Mouse (Mus musculus): ENCODE data around the gene Mpv17l. TPM values are rescaled to one million over a fixed set of nuclear protein-coding genes. Genes with fewer than 3 reads are reported as not detected.
"Not testable (repeated sequence)": the region's sequence is repeated elsewhere in the genome, so short reads cannot be mapped to it uniquely, and the experiment has no call there.

Mpv17l gene
- 0.10 and 1.8 TPM in 2 replicates for total RNA-seq (2017)

- ATAC-seq (replicated peaks in 1 of 2; ENCODE audit: insufficient read depth in 1 of 2, low FRiP score in 2 of 2, low TSS enrichment in 1 of 2, low read depth in 1 of 2, poor library complexity in 2 of 2, severe bottlenecking in 2 of 2) = peak; percentile 78 to 80
These were observed at the start of gene Mpv17l, which contains the start of gene Pdxdc1 for GRCm38 (mm10) chr16:13902888-13903483. Mpv17l (plus strand) TSS chr16:13903161. Pdxdc1 (minus strand) TSS chr16:13903131.

- ATAC-seq (replicated peaks in 1 of 2; ENCODE audit: insufficient read depth in 1 of 2, low FRiP score in 2 of 2, low TSS enrichment in 1 of 2, low read depth in 1 of 2, poor library complexity in 2 of 2, severe bottlenecking in 2 of 2) = no peak
These were observed 49.1 kb upstream of the Mpv17l start for GRCm38 (mm10) chr16:13853886-13854285.

- ATAC-seq (replicated peaks in 1 of 2; ENCODE audit: insufficient read depth in 1 of 2, low FRiP score in 2 of 2, low TSS enrichment in 1 of 2, low read depth in 1 of 2, poor library complexity in 2 of 2, severe bottlenecking in 2 of 2) = no peak
These were observed 36.9 kb upstream of the Mpv17l start for GRCm38 (mm10) chr16:13866076-13866475.

GRCm38 (mm10) chr16:13866616-13867015, 36.3 kb upstream of the Mpv17l start:
- no peak for ATAC-seq (replicated peaks in 1 of 2; ENCODE audit: insufficient read depth in 1 of 2, low FRiP score in 2 of 2, low TSS enrichment in 1 of 2, low read depth in 1 of 2, poor library complexity in 2 of 2, severe bottlenecking in 2 of 2)

DNA sequence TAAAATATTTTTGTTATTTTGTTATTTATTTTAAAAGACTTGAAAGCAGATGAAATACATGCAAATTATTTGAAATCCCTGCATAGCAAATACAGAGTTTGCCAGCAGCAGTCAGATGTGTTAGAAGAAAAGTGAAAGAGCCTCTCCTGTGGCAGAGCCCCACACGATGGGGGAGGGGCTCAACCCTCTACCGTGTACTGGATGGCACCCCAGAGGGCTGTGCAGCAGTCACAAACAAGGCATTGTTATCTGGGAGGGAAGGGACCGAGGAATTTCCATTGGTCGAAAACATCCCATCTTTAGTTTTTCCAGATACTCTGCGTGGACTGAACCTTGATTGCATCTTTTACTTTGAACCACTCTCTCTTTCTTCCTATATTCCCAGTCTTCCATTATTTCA, 35.6 kb upstream of the Mpv17l start:
- not testable (repeated sequence) for ATAC-seq (replicated peaks in 1 of 2; ENCODE audit: insufficient read depth in 1 of 2, low FRiP score in 2 of 2, low TSS enrichment in 1 of 2, low read depth in 1 of 2, poor library complexity in 2 of 2, severe bottlenecking in 2 of 2)

- ATAC-seq (replicated peaks in 1 of 2; ENCODE audit: insufficient read depth in 1 of 2, low FRiP score in 2 of 2, low TSS enrichment in 1 of 2, low read depth in 1 of 2, poor library complexity in 2 of 2, severe bottlenecking in 2 of 2) = no peak
These were observed 34.9 kb upstream of the Mpv17l start for GRCm38 (mm10) chr16:13867910-13868514.

DNA sequence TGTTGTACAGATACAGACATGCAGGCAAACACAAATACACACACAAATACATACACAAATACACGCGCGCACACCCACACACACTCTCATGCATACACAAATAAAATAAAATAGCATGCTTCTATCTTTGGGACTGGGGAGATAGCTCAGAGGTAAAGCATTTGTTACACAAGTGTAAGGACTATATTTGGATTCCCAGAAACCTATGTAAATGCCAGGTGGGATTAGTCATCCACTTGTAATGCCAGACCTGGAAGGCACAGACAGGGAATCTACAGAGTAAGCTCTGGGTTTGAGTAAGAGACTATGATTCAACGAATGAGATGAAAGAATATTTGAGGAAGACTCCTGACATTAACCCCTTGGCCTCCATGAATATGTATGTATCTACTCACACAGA, 27.5 kb upstream of the Mpv17l start:
- no peak for ATAC-seq (replicated peaks in 1 of 2; ENCODE audit: insufficient read depth in 1 of 2, low FRiP score in 2 of 2, low TSS enrichment in 1 of 2, low read depth in 1 of 2, poor library complexity in 2 of 2, severe bottlenecking in 2 of 2)

DNA sequence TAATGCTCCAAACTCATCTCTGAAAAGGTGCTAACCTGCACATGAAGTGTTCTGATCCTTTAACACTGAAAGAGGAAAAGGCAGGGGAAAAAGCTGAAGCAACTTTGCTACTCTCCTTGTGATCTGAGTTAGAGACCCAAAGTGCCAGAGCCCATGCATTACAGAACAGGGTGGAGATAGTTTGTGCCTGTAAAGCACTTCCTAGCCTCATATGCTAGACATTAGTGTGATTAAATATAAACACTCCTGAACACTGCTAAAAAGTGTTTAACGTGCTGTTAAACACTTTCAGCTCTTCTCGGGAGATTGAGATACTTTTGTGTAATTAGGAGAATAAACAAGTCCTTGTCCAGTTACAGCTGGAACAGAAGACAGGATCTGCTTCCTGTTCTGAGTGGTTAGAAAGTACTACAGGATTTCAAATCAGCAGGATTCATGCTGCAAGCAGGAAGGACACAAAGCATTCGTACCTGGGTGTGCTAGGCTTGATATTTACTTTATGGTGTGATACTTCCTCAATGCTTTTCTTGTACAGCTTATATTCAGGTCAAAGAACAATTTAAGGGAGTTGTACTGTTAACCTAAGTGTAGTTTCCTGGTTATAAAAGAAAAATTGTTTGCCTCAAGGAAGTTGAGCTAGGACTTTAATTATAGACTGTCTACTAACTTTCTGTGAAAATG, 19.7 kb upstream of the Mpv17l start:
- ATAC-seq (replicated peaks in 1 of 2; ENCODE audit: insufficient read depth in 1 of 2, low FRiP score in 2 of 2, low TSS enrichment in 1 of 2, low read depth in 1 of 2, poor library complexity in 2 of 2, severe bottlenecking in 2 of 2) = no peak

GRCm38 (mm10) chr16:13890449-13890848, 12.5 kb upstream of the Mpv17l start:
- no peak for ATAC-seq (replicated peaks in 1 of 2; ENCODE audit: insufficient read depth in 1 of 2, low FRiP score in 2 of 2, low TSS enrichment in 1 of 2, low read depth in 1 of 2, poor library complexity in 2 of 2, severe bottlenecking in 2 of 2)

DNA sequence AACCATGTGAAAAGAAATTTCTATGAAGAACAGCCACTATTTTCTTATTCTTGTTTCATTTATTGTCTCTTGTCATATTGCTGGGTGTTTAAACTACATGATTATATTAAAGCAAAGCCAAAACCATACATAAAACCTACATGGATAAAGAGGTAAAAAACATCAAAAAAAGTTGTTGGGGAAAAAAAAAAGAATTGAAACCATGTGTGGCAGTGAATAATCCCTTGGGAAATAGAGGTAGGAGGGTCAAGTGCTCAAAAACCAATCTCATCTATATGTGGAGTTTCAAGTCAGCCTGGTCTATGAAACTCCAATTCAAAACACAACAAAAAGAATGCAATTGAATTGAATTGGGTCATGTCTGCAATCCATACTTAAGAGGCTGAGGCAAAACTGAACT, 10.1 kb upstream of the Mpv17l start:
- no peak for ATAC-seq (replicated peaks in 1 of 2; ENCODE audit: insufficient read depth in 1 of 2, low FRiP score in 2 of 2, low TSS enrichment in 1 of 2, low read depth in 1 of 2, poor library complexity in 2 of 2, severe bottlenecking in 2 of 2)

DNA sequence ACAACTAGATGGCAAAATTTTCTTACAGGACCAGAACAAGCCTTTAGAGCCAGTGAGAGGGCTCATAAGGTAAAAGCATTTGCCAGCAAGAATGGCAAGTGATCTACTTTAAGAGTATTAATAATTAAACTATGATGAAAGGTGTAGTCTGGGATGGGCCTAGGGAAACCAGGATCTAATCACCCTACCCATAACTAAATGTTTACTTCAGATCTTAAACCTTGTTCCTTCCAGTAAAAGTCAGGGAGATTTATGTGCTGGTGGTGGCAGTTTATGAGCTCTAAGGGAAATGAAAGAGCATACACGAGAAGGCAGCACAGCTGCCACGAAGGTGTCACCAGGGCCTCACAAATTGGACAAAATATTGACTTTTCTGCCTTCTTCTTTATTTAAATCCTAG, 8.9 kb upstream of the Mpv17l start:
- ATAC-seq (replicated peaks in 1 of 2; ENCODE audit: insufficient read depth in 1 of 2, low FRiP score in 2 of 2, low TSS enrichment in 1 of 2, low read depth in 1 of 2, poor library complexity in 2 of 2, severe bottlenecking in 2 of 2) = no peak

DNA sequence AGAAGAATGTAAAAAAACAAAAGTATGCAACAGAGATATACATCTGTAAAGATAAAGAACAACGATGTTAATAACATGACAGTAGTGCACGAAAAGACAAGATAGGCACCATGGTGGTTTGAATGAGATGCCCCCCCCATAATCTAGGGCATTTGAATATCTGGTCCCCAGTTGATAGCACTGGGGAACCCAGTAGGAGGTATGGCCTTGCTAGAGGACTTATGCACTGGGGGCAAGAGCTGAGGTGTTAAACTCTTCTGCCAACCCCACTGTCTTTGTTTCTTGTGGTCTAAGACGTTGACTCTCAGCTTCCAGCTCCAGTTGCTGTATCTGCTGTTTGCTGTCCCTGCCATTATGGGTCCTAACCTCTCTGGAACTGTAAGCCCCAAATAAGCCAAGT, 7.2 kb upstream of the Mpv17l start:
- no peak for ATAC-seq (replicated peaks in 1 of 2; ENCODE audit: insufficient read depth in 1 of 2, low FRiP score in 2 of 2, low TSS enrichment in 1 of 2, low read depth in 1 of 2, poor library complexity in 2 of 2, severe bottlenecking in 2 of 2)

- no peak for ATAC-seq (replicated peaks in 1 of 2; ENCODE audit: insufficient read depth in 1 of 2, low FRiP score in 2 of 2, low TSS enrichment in 1 of 2, low read depth in 1 of 2, poor library complexity in 2 of 2, severe bottlenecking in 2 of 2)
These were observed 6.6 kb upstream of the Mpv17l start for GRCm38 (mm10) chr16:13896357-13896756.

- no peak for ATAC-seq (replicated peaks in 1 of 2; ENCODE audit: insufficient read depth in 1 of 2, low FRiP score in 2 of 2, low TSS enrichment in 1 of 2, low read depth in 1 of 2, poor library complexity in 2 of 2, severe bottlenecking in 2 of 2)
These were observed 4.0 kb upstream of the Mpv17l start for GRCm38 (mm10) chr16:13898981-13899380.

GRCm38 (mm10) chr16:13902397-13902831, 547 bp upstream of the Mpv17l start:
- ATAC-seq (replicated peaks in 1 of 2; ENCODE audit: insufficient read depth in 1 of 2, low FRiP score in 2 of 2, low TSS enrichment in 1 of 2, low read depth in 1 of 2, poor library complexity in 2 of 2, severe bottlenecking in 2 of 2) = 0 out of 4 replicates have a peak, but pooled peaks of 1 of the 2 experiments have one; percentile 1

- ATAC-seq (replicated peaks in 1 of 2; ENCODE audit: insufficient read depth in 1 of 2, low FRiP score in 2 of 2, low TSS enrichment in 1 of 2, low read depth in 1 of 2, poor library complexity in 2 of 2, severe bottlenecking in 2 of 2) = peak; percentile 65 to 70
These were observed 527 bp downstream of the Mpv17l start for GRCm38 (mm10) chr16:13903488-13903887.

GRCm38 (mm10) chr16:13907297-13907696, 4.3 kb downstream of the Mpv17l start:
- no peak for ATAC-seq (replicated peaks in 1 of 2; ENCODE audit: insufficient read depth in 1 of 2, low FRiP score in 2 of 2, low TSS enrichment in 1 of 2, low read depth in 1 of 2, poor library complexity in 2 of 2, severe bottlenecking in 2 of 2)

GRCm38 (mm10) chr16:13920093-13920492, 17.1 kb downstream of the Mpv17l start:
- no peak for ATAC-seq (replicated peaks in 1 of 2; ENCODE audit: insufficient read depth in 1 of 2, low FRiP score in 2 of 2, low TSS enrichment in 1 of 2, low read depth in 1 of 2, poor library complexity in 2 of 2, severe bottlenecking in 2 of 2)

Data from hematopoietic stem cell, adult 5-6 weeks (primary cell).